Mouse (Mus musculus) intestine, embryonic 15.5 days (tissue): ENCODE results near the gene Vamp9. TPM values are rescaled to one million over a fixed set of nuclear protein-coding genes. Genes with fewer than 3 reads are reported as not detected.

Experiments used
- ATAC-seq: fragments of 200-750 bp; cut with Nextera tagmentation; 2 replicates; pipeline ENCODE4 v1.8.0; 2017; ENCODE audit warnings: moderate TSS enrichment, moderate library complexity
- H3K27ac ChIP-seq: fragments of 300-500 bp; sonication (generic); 2 replicates; pipeline ENCODE4 v1.5.1; 2015; ENCODE audit warnings: mild to moderate bottlenecking, inconsistent platforms
- H3K27me3 ChIP-seq: fragments of 300-500 bp; sonication (generic); replicated peaks from 2 replicates; pipeline ENCODE4 v1.6.1; 2015; ENCODE audit warnings: inconsistent platforms
- H3K36me3 ChIP-seq: fragments of 300-500 bp; sonication (generic); 2 replicates; pipeline ENCODE4 v1.6.1; 2015; ENCODE audit warnings: inconsistent platforms
- H3K4me1 ChIP-seq: fragments of 300-500 bp; sonication (generic); replicated peaks from 2 replicates; pipeline ENCODE4 v1.6.1; 2015; ENCODE audit warnings: inconsistent platforms
- H3K4me2 ChIP-seq: fragments of 300-500 bp; sonication (generic); replicated peaks from 2 replicates; pipeline ENCODE4 v1.6.1; 2015; ENCODE audit warnings: mild to moderate bottlenecking, inconsistent platforms
- H3K4me3 ChIP-seq: fragments of 300-500 bp; sonication (generic); replicated peaks from 2 replicates; pipeline ENCODE4 v1.5.1; 2015; ENCODE audit warnings: inconsistent platforms
- H3K9ac ChIP-seq: fragments of 300-500 bp; sonication (generic); 2 replicates; pipeline ENCODE4 v1.6.1; 2015; ENCODE audit warnings: inconsistent platforms
- H3K9me3 ChIP-seq: fragments of 300-500 bp; sonication (generic); 2 replicates; pipeline ENCODE4 v1.6.1; 2016; ENCODE audit warnings: inconsistent platforms
- WGBS: fragments of 180-500 bp; shearing (Covaris S2); methylation state at CpG from one replicate; pipeline ENCODE4 v1.1.7; 2015; 5-methylcytosine and 5-hydroxymethylcytosine counted together
- polyA plus RNA-seq: library from polyadenylated mRNA; unstranded; fragments of >200 nt; fragmentation: Nextera tagmentation; extraction: Ambion mirVana; gene quantifications from 2 replicates; pipeline ENCODE4 v1.2.1, GENCODE M21; 2015

Vamp9 gene
- polyA plus RNA-seq, 1 experiment from 2014 or later, result 0.24 TPM

DNA sequence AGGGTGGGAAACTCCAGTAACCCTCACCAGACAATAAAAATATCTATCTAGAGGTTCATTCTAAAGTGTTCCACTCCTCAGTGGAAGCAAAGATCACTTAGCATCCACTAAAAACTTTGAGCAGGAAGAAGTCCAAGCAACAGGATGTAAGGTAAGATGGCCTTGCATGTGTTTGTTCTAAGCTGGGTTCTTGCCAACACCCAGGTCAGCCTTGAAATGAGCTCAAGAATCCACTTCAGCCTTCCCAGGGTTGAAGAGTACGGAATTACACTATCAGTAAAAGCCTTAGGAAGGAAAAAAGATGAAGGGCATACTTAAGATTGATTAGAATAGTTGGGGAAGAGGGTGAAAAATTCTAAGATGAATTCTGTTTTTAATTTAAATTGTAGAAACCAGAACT lies 52.6 kb downstream of the Vamp9 start:
- Histone ChIP-seq H3K9ac (no peak overlapping the region), H3K27me3 (no peaks in the 10 kb centered on the region), H3K4me3 (no peak overlapping the region), H3K4me1 (no peaks in the 10 kb centered on the region), H3K9me3 (no peaks in the 10 kb centered on the region), H3K27ac (no peak overlapping the region), H3K36me3 (peaks cover 12% of the 10 kb centered on the region; the same call in 1 of the 2 replicates), H3K4me2 (no peak overlapping the region)
- 73% methylated on average over 1 of the region's 1 CpGs for WGBS
- ATAC-seq, result no peak

GRCm38 (mm10) chr5:99959236-99959936 lies 53.3 kb downstream of the Vamp9 start:
- no peak overlapping the region for H3K27ac ChIP-seq
- H3K9ac ChIP-seq, result no peak overlapping the region
- WGBS, result 83% methylated on average over 2 of the region's 2 CpGs
- H3K27me3 ChIP-seq, result no peaks in the 10 kb centered on the region
- no peak overlapping the region for H3K4me2 ChIP-seq
- no peaks in the 10 kb centered on the region for H3K9me3 ChIP-seq
- no peaks in the 10 kb centered on the region for H3K4me1 ChIP-seq
- H3K4me3 ChIP-seq, result no peak overlapping the region
- ATAC-seq, result no peak
- peaks cover 12% of the 10 kb centered on the region; the same call in 1 of the 2 replicates for H3K36me3 ChIP-seq

- Histone ChIP-seq H3K9ac (no peak overlapping the region), H3K4me2 (no peak overlapping the region), H3K4me3 (no peak overlapping the region), H3K36me3 (peaks cover 12% of the 10 kb centered on the region; the same call in 1 of the 2 replicates), H3K9me3 (no peaks in the 10 kb centered on the region), H3K4me1 (no peaks in the 10 kb centered on the region), H3K27me3 (no peaks in the 10 kb centered on the region), H3K27ac (no peak overlapping the region)
- WGBS, result 87% methylated on average over 2 of the region's 2 CpGs
- no peak for ATAC-seq
Observed at GRCm38 (mm10) chr5:99959960-99960359, 53.9 kb downstream of the Vamp9 start.

DNA sequence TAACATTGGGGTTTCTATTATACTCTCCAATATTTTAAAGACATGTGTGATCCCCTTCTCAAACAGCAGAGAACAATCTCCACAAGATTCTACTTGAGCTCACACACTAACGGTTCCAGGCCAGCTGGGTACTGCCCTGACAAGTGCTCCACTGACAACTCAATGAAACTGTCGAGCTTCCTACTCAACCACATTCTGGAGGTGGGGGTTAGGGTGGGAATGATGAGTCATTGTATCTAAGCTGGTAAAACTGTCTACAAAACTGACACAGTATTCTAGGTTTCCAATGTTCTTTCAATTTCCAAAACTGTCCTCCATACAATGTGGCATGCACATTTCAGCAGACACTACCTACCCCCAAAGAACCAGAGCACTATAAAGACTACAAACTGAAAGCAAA lies 67.9 kb downstream of the Vamp9 start:
- Histone ChIP-seq H3K27ac (no peak overlapping the region), H3K4me2 (peak overlapping the region; percentile 19; the same call in 1 of the 2 replicates), H3K4me1 (peaks cover 17% of the 10 kb centered on the region), H3K27me3 (no peaks in the 10 kb centered on the region), H3K4me3 (no peak overlapping the region), H3K36me3 (peaks cover 2% of the 10 kb centered on the region; the same call in 1 of the 2 replicates), H3K9ac (no peak overlapping the region), H3K9me3 (no peaks in the 10 kb centered on the region)
- 12% methylated on average over 2 of the region's 2 CpGs for WGBS
- no peak for ATAC-seq

DNA sequence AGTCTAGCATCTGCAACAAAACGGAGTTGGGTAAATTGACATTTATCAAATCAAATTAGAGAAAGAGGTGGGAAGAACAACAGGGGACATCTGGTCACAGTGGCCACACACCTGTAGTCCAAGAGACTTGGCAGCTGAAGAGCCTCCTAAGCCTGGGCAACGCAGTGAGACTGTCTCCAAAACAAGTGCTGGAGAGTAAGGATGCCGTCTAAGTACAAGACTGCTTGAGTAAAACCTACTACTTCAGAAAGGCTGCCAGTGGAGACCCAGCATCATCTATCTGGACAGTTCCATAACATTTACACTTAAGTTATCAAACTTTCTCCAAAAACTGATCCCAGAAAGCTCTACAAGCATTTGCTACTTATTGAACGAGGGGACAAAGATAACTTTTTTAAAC lies 69.0 kb downstream of the Vamp9 start:
- WGBS, result 45% methylated on average over 4 of the region's 4 CpGs
- Histone ChIP-seq H3K27me3 (no peaks in the 10 kb centered on the region), H3K9me3 (no peaks in the 10 kb centered on the region), H3K27ac (no peak overlapping the region), H3K9ac (no peak overlapping the region), H3K36me3 (peaks cover 2% of the 10 kb centered on the region; the same call in 1 of the 2 replicates), H3K4me2 (peak overlapping the region; percentile 46), H3K4me1 (peaks cover 17% of the 10 kb centered on the region), H3K4me3 (no peak overlapping the region)
- no peak for ATAC-seq

GRCm38 (mm10) chr5:99975776-99976175 lies 69.7 kb downstream of the Vamp9 start:
- Histone ChIP-seq H3K4me3 (peak overlapping the region; percentile 19; the same call in 1 of the 2 replicates), H3K4me2 (peak overlapping the region; percentile 69), H3K9ac (peak overlapping the region; percentile 6; the same call in 1 of the 2 replicates), H3K9me3 (no peaks in the 10 kb centered on the region), H3K4me1 (peaks cover 17% of the 10 kb centered on the region), H3K27ac (no peak overlapping the region), H3K27me3 (no peaks in the 10 kb centered on the region), H3K36me3 (no peaks in the 10 kb centered on the region)
- 48% methylated on average over 1 of the region's 1 CpGs for WGBS
- no peak for ATAC-seq

- Histone ChIP-seq H3K9ac (peak overlapping the region; percentile 98), H3K9me3 (no peaks in the 10 kb centered on the region), H3K27ac (no peak overlapping the region), H3K27me3 (no peaks in the 10 kb centered on the region), H3K4me2 (peak overlapping the region; percentile 69), H3K4me1 (peaks cover 17% of the 10 kb centered on the region), H3K4me3 (peak overlapping the region; percentile 87), H3K36me3 (no peaks in the 10 kb centered on the region)
- ATAC-seq, result no peak
- 6% methylated on average over 8 of the region's 8 CpGs for WGBS
Observed at GRCm38 (mm10) chr5:99976334-99976955, 70.4 kb downstream of the Vamp9 start.

DNA sequence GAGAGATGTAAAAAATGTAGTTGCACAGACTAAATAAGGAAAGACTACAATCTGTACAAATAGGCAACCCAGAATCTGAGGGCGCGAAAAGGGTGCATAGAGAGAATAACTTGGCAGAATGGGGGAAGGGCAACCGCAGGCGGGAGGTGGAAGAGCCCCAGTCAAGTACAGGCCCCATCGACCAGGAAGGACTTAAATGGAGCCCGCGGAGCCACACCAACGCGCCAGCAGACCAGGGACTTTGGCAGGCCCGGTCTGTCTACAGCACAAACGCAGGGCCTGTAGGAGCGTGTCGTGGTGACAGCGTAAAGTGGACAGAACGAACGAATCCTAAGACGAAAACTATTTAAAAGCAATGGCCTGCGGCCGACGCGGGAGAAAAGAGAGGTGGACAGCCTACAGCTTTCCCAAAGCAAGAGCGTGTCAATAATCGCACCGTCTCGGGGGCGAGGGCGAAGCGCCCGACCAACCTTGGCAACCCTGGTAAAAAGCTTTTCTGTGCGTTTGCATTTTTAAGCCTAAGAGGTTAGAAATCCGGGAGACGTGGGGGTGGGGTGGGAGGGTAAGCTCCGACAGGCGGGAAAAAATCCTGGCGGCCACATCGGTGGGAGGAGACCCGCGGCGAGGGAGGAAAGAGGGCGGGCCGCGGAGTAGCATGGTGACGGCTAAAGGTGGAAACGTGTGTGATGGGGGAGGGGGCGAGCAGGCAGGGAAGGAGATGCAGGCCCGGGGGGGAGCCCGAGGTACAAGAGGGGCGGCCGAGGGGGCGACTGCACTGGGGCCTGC lies 71.7 kb downstream of the Vamp9 start:
- ATAC-seq, result peak; percentile 68

GRCm38 (mm10) chr5:99978699-99979442 lies 72.8 kb downstream of the Vamp9 start, which contains the start of the genes Hnrnpd and 4930524J08Rik:
Gene Hnrnpd (minus strand): TSS chr5:99978938.
Gene 4930524J08Rik (plus strand): TSS chr5:99979061.
- Histone ChIP-seq H3K27me3 (no peaks in the 10 kb centered on the region), H3K9me3 (no peaks in the 10 kb centered on the region), H3K9ac (peak within 1 kb of the TSS; percentile 98), H3K4me1 (peaks cover 13% of the 10 kb centered on the region), H3K27ac (peak within 1 kb of the TSS; percentile 99), H3K4me3 (peak within 1 kb of the TSS; percentile 87), H3K36me3 (no peaks in the 10 kb centered on the region), H3K4me2 (peak within 1 kb of the TSS; percentile 69)
- ATAC-seq, result peak; percentile 98
- under 1% methylated on average over 95 of the region's 97 CpGs for WGBS

More for the DNA sequence above, 71.7 kb downstream of the Vamp9 start:
- Histone ChIP-seq H3K9ac (peak overlapping the region; percentile 98), H3K36me3 (no peaks in the 10 kb centered on the region), H3K9me3 (no peaks in the 10 kb centered on the region), H3K27ac (peak overlapping the region; percentile 99), H3K4me3 (peak overlapping the region; percentile 87), H3K4me1 (peaks cover 17% of the 10 kb centered on the region), H3K4me2 (peak overlapping the region; percentile 69), H3K27me3 (no peaks in the 10 kb centered on the region)
- under 1% methylated on average over 47 of the region's 50 CpGs for WGBS

DNA sequence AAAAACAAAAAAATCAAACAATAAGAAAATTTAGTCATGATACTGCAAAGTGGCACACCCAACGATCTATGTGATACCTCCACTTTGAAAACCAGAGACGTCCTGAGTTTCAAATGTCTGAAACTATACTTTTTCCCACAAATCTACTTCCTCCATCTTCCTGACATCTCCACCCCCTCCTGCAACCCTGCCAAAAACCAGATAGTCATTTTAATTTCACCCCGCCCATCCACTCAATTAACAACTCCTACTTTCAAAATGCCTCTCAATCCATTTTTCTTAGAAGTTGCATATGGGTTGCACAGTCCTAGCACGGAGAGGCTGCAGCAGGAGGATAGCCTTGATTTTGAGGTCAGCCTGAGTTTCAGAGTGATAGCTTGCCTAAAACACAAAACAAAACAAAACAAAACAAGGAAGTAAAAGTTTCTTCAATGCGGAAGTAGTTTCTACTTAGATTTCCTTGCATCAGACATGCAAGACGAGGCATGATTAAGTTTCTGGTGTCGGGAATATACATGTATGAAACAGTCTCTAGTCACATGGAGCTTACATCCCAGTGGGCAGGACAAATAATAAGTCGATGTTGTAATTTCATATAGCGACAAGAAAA lies 77.5 kb downstream of the Vamp9 start:
- Histone ChIP-seq H3K9me3 (no peaks in the 10 kb centered on the region), H3K27ac (no peak overlapping the region), H3K4me3 (no peak overlapping the region), H3K9ac (no peak overlapping the region), H3K36me3 (no peaks in the 10 kb centered on the region), H3K27me3 (no peaks in the 10 kb centered on the region), H3K4me1 (no peaks in the 10 kb centered on the region), H3K4me2 (no peak overlapping the region)
- 88% methylated on average over 9 of the region's 9 CpGs for WGBS
- ATAC-seq, result no peak

DNA sequence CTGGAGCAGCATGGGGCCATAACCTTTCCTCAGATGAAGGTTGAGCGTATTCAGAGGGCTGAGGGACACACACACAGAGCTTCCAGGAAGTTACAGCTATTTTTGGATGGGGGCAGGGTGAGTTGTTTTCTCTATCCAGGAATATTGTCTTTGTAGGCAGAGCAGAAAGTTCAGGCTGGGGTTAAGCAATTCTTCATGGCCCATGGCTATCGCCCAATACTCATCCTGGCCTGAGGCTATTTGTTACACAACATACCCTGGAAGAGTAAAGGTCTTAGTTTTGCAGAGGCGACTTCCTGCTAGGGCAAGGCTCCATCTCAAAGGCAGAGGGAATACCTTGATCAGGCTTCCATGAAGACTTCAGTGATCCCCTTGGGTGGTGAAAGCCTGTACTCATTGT lies 88.1 kb downstream of the Vamp9 start:
- Histone ChIP-seq H3K36me3 (no peaks in the 10 kb centered on the region), H3K4me3 (no peak overlapping the region), H3K4me2 (no peak overlapping the region), H3K27me3 (no peaks in the 10 kb centered on the region), H3K9ac (no peak overlapping the region), H3K9me3 (no peaks in the 10 kb centered on the region), H3K4me1 (no peaks in the 10 kb centered on the region), H3K27ac (no peak overlapping the region)
- 71% methylated on average over 3 of the region's 3 CpGs for WGBS
- peak; percentile 36; the same call in 1 of the 2 replicates for ATAC-seq
